Mouse (Mus musculus): ENCODE results near the gene Esrra. TPM values are rescaled to one million over a fixed set of nuclear protein-coding genes. Genes with fewer than 3 reads are reported as not detected.
A peak's percentile ranks its signal among the peaks of the same experiment; 100 is the strongest.

The Esrra gene
- polyA plus RNA-seq (2015; fragmentation: Nextera tagmentation; extraction: Ambion mirVana), result 11.1 and 11.4 TPM in 2 replicates

DNA sequence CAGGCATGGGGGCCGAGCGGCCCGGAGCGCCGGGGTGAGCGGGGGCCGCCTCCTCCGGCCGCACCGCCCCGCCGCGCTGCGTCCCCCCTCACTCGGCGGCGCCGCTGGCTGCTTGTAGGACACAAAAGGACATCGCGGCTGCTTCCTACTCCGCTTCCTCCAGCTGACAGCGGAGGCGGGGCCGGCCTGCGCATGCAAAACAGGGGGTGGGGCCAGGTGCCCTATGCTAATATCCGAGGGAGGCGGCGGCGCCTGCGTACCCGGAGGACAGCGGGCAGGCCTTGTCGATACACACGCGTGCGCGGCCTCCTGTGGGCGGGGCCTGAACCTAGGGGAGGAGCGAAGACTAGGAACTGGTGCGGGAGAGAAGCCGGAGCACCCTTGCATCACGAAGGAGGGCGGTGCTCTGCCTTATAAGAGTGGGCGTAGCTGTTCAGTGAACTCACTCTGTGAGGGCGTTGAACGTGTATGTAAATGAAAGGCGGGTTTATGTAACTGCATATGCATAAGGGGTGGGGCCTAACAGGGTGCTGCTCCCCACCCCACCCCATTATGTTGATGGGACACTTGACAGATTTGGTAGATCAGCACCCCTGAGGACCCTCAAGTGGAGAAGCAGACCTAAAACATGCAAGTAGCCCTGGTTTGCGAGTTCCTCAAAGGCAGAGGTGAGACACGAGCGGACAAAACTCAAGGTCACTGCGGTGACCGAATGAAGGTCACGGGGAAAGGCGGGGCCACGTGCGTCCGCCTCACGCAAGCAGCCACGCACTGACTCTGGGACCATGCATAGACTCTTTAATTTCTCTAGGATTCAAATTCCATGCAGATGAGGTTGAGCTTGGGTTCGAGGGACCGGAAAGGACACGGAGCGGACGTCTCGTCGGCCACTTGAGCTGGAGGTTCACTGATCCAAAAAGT lies at the start of gene Esrra:
TSS of gene Esrra (minus strand) at position 167 of the 921 bp plus-strand sequence.
- peaks cover 44% of the 10 kb centered on the region for H3K27me3 ChIP-seq
- H3K4me2 ChIP-seq, result peak within 1 kb of the TSS; percentile 89
- H3K9me3 ChIP-seq, result no peaks in the 10 kb centered on the region
- peak within 1 kb of the TSS; percentile 78 for H3K27ac ChIP-seq
- WGBS, result under 1% methylated on average over 58 of the region's 66 CpGs
- H3K9ac ChIP-seq, result peak within 1 kb of the TSS; percentile 69
- H3K4me1 ChIP-seq, result peaks cover 39% of the 10 kb centered on the region
- peaks cover 8% of the 10 kb centered on the region; the same call in 1 of the 2 replicates for H3K36me3 ChIP-seq
- peak within 1 kb of the TSS; percentile 86 for H3K4me3 ChIP-seq
- ATAC-seq (ENCODE audit: insufficient number of reproducible peaks, low FRiP score, low TSS enrichment, low read depth), result peak; percentile 96

DNA sequence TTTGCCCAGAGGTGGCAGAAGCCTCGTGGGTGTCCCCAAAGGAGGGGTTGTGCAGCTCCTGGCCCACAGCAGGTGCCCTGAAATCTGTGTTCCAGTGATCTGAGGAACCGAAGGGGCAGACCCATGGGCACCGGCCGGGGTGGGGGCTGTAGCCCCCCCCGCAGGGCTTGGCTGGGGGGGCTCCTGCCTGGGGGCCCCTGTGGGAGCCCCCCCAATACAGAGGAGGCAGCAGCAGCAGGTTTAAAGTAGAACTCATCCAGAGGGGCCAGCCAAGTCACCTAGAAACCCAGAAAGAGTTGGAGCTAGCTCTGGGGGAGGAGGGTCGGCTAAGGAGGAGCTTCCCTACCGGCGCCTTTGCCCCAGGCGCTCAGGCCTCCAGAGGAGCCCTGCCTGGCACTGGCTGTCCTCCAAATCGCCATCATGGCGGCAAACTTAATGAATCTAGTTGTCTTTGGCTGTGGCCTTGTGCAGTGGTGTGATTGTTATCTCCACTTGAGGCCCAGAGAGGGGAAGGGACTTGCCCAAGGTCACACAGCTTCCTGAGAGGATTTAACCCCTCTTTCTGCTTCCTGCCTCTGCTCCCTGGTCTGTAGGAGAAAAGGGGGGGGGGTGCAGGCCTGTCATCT lies 49.0 kb upstream of the Esrra start:
- no peak for ATAC-seq (ENCODE audit: insufficient number of reproducible peaks, low FRiP score, low TSS enrichment, low read depth)
- WGBS, result 22% methylated on average over 11 of the region's 11 CpGs
- H3K4me3 ChIP-seq, result peak overlapping the region; percentile 67
- peaks cover 47% of the 10 kb centered on the region for H3K4me1 ChIP-seq
- no peaks in the 10 kb centered on the region for H3K27me3 ChIP-seq
- H3K36me3 ChIP-seq, result peaks cover 11% of the 10 kb centered on the region
- no peak overlapping the region for H3K27ac ChIP-seq
- H3K9me3 ChIP-seq, result no peaks in the 10 kb centered on the region
- peak overlapping the region; percentile 63; the same call in 1 of the 2 replicates for H3K9ac ChIP-seq
- peak overlapping the region; percentile 73 for H3K4me2 ChIP-seq

DNA sequence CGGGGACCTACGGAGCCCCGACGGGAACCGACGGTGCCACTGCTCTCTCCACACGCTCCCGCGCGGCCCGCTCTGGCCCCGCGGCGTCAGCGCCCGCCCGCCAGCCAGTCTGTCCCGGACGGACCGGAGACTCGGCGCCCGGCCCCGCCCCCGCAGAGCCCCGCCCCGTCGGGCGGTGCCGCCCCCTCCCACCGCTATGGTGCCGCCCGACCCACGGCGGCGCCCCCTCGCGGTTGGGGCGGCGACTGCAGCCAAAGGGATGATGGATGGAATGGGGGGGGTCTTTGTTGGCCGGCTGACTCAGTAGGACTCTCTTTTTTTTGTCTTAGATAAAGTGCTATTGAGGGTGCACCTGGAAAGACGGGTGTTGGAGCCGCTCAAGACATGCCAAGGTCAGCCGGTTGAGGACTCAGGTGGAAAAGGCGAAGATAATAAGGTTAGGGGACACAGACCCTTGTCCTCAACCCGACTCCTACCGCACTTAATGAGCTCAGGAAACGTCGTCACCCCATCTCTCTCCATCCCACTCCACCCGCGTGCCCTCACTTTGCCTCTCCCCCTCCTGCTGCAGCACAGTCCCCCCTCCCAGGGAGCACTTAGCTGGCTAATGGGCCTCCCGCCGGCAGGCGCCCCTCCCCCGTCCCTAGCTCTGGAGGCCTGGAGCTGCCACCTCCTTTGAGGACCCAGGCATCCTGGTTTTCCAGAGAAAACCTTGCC lies 48.2 kb upstream of the Esrra start:
- Histone ChIP-seq H3K9ac (peak overlapping the region; percentile 63), H3K4me1 (peaks cover 47% of the 10 kb centered on the region), H3K4me2 (peak overlapping the region; percentile 73), H3K27ac (peak overlapping the region; percentile 44), H3K27me3 (no peaks in the 10 kb centered on the region), H3K9me3 (no peaks in the 10 kb centered on the region), H3K36me3 (peaks cover 19% of the 10 kb centered on the region), H3K4me3 (peak overlapping the region; percentile 67)
- 2% methylated on average over 49 of the region's 55 CpGs for WGBS
- peak; percentile 49; the same call in 1 of the 2 replicates for ATAC-seq (ENCODE audit: insufficient number of reproducible peaks, low FRiP score, low TSS enrichment, low read depth)

DNA sequence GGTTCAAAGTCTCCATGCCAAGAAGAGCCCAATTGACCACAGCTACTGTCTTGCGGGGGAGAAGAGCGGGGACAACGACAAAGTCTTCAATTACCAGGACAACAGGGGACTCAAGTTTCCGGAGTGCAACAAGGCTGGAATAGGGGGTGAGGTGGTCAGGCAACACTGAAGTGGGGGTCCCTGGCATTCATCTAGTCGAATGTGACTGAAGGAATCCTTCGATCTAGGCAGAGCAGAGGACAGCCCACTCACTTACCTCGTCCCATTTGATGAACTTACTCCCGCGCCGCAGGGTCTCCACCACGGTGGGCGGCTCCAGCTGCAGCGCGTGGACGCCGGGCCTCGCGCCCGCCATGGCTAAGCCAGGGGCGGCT lies 47.7 kb upstream of the Esrra start:
- H3K27me3 ChIP-seq, result no peaks in the 10 kb centered on the region
- no peak for ATAC-seq (ENCODE audit: insufficient number of reproducible peaks, low FRiP score, low TSS enrichment, low read depth)
- H3K9ac ChIP-seq, result peak overlapping the region; percentile 63
- peak overlapping the region; percentile 44 for H3K27ac ChIP-seq
- H3K36me3 ChIP-seq, result peaks cover 24% of the 10 kb centered on the region
- peak overlapping the region; percentile 73 for H3K4me2 ChIP-seq
- H3K9me3 ChIP-seq, result no peaks in the 10 kb centered on the region
- H3K4me3 ChIP-seq, result peak overlapping the region; percentile 67
- WGBS, result under 1% methylated on average over 20 of the region's 20 CpGs
- H3K4me1 ChIP-seq, result peaks cover 47% of the 10 kb centered on the region

DNA sequence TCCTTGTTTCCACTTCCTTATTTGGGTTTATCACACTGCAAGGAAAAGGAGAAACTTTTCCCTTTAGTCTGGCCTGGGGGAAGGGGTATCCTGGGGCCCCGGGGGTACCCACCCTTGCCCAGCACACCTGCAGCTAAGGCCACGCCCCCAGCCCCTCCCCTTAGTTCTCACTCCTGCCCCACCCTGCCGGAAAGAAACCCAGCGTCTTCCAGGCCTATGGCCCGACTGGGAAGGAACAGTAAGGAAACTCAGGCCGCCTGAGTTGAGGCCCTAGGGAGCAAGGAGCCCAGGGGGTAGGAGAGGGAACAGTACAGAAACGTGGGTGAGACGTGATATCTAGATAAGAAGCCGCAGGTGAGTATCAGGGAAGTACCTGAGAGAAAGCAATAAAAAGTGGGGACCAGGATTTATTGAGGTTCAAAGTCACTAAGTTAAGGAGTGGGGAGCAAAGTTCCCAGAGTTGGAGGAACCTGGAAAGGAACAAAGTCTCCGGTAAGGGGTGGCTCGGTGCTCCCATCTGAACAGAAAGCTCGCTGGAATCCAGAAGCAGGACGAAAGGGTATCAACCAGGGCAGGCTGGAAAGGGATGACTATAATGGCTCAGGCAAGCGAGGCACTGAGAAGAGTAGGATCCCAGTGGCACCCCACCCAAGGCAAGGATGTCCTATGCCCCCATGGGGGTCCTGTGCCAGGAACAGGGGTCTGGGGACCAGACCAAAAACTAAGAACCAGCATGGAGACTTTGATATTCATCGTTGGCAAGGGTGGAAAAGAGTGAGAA lies 47.1 kb upstream of the Esrra start:
- peak overlapping the region; percentile 44 for H3K27ac ChIP-seq
- H3K36me3 ChIP-seq, result peaks cover 28% of the 10 kb centered on the region
- ATAC-seq (ENCODE audit: insufficient number of reproducible peaks, low FRiP score, low TSS enrichment, low read depth), result no peak

DNA sequence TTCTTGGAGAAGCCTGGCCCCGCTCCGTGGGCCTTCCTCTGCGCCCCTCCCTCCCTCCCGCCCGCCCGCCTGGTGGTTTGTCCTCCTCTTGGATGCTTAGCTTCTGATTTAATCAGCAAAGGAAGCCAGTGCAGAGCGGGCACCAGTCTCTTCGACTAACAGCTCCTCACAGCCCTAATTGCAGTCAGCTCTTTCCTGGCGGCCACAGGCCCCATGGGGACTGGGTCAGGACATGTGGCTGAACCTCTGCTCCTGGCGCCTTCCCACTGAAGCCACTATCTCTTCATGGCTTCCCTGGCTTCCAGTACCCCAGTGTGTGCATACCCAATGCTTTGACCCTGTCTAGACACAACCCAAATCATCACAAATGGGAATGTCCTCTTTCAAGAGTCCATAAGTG lies 34.8 kb upstream of the Esrra start:
- Histone ChIP-seq H3K27me3 (no peaks in the 10 kb centered on the region), H3K4me3 (no peak overlapping the region), H3K9me3 (no peaks in the 10 kb centered on the region), H3K9ac (no peak overlapping the region), H3K36me3 (peaks cover 71% of the 10 kb centered on the region), H3K4me2 (no peak overlapping the region), H3K4me1 (peaks cover 19% of the 10 kb centered on the region), H3K27ac (no peak overlapping the region)
- 84% methylated on average over 10 of the region's 10 CpGs for WGBS
- no peak for ATAC-seq (ENCODE audit: insufficient number of reproducible peaks, low FRiP score, low TSS enrichment, low read depth)

More for the DNA sequence above, 47.1 kb upstream of the Esrra start:
- peak overlapping the region; percentile 63 for H3K9ac ChIP-seq
- peak overlapping the region; percentile 67 for H3K4me3 ChIP-seq
- no peaks in the 10 kb centered on the region for H3K9me3 ChIP-seq
- WGBS, result 8% methylated on average over 15 of the region's 15 CpGs
- H3K4me2 ChIP-seq, result peak overlapping the region; percentile 73
- no peaks in the 10 kb centered on the region for H3K27me3 ChIP-seq
- H3K4me1 ChIP-seq, result peaks cover 42% of the 10 kb centered on the region

DNA sequence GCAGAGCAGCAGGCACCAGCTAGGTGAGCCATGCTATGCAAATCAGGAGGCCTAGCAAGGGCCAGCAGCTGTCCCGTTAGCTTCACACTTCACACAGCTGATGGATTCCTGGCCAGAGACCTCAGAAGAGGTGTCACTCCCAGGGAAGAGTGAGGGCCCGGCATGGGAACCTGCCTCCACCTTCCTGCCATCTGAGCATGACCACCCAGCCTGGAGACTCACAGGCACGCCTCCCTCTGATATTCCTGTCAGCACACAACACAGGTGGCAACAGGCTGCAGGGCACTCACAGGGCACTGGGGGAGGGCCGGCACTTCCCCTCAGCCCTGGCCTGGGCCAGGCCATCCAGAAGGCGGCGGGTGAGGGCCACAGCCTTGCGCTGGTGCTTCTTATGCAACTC lies 33.8 kb upstream of the Esrra start:
- peaks cover 19% of the 10 kb centered on the region for H3K4me1 ChIP-seq
- peaks cover 67% of the 10 kb centered on the region for H3K36me3 ChIP-seq
- no peak overlapping the region for H3K9ac ChIP-seq
- no peak for ATAC-seq (ENCODE audit: insufficient number of reproducible peaks, low FRiP score, low TSS enrichment, low read depth)
- no peaks in the 10 kb centered on the region for H3K9me3 ChIP-seq
- no peak overlapping the region for H3K4me2 ChIP-seq
- 76% methylated on average over 7 of the region's 7 CpGs for WGBS
- H3K27ac ChIP-seq, result no peak overlapping the region
- no peaks in the 10 kb centered on the region for H3K27me3 ChIP-seq
- H3K4me3 ChIP-seq, result no peak overlapping the region

GRCm38 (mm10) chr19:6954046-6954445 lies 32.4 kb upstream of the Esrra start:
- Histone ChIP-seq H3K27ac (no peak overlapping the region), H3K36me3 (peaks cover 53% of the 10 kb centered on the region), H3K27me3 (no peaks in the 10 kb centered on the region), H3K9me3 (no peaks in the 10 kb centered on the region), H3K9ac (no peak overlapping the region), H3K4me3 (no peak overlapping the region), H3K4me2 (no peak overlapping the region), H3K4me1 (peaks cover 22% of the 10 kb centered on the region)
- ATAC-seq (ENCODE audit: insufficient number of reproducible peaks, low FRiP score, low TSS enrichment, low read depth), result no peak
- 50% methylated on average over 9 of the region's 9 CpGs for WGBS

GRCm38 (mm10) chr19:6952712-6953037 lies 31.1 kb upstream of the Esrra start:
- peak overlapping the region; percentile 98 for H3K27ac ChIP-seq
- no peak for ATAC-seq (ENCODE audit: insufficient number of reproducible peaks, low FRiP score, low TSS enrichment, low read depth)
- H3K4me3 ChIP-seq, result peak overlapping the region; percentile 69
- peak overlapping the region; percentile 90 for H3K4me2 ChIP-seq
- H3K9ac ChIP-seq, result no peak overlapping the region
- 14% methylated on average over 3 of the region's 3 CpGs for WGBS
- H3K9me3 ChIP-seq, result no peaks in the 10 kb centered on the region
- no peaks in the 10 kb centered on the region for H3K27me3 ChIP-seq
- H3K36me3 ChIP-seq, result peaks cover 42% of the 10 kb centered on the region
- H3K4me1 ChIP-seq, result peaks cover 22% of the 10 kb centered on the region

GRCm38 (mm10) chr19:6951994-6952711 lies 30.5 kb upstream of the Esrra start:
- Histone ChIP-seq H3K4me2 (peak overlapping the region; percentile 90), H3K36me3 (peaks cover 37% of the 10 kb centered on the region), H3K9ac (peak overlapping the region; percentile 71), H3K9me3 (no peaks in the 10 kb centered on the region), H3K4me1 (peaks cover 22% of the 10 kb centered on the region), H3K27ac (peak overlapping the region; percentile 98), H3K27me3 (no peaks in the 10 kb centered on the region), H3K4me3 (peak overlapping the region; percentile 69)
- ATAC-seq (ENCODE audit: insufficient number of reproducible peaks, low FRiP score, low TSS enrichment, low read depth), result no peak
- WGBS, result 4% methylated on average over 31 of the region's 31 CpGs
